Mouse (Mus musculus): ENCODE data around the gene Tlx1. TPM values are rescaled to one million over a fixed set of nuclear protein-coding genes. Genes with fewer than 3 reads are reported as not detected.

Gene Tlx1
- polyA plus RNA-seq, 1 experiment from 2014 or later = 3.1 TPM

- H3K27ac ChIP-seq (replicated peaks) = no peak overlapping the region
- H3K4me1 ChIP-seq = peaks cover 10% of the 10 kb centered on the region
- peak; percentile 41 for DNase-seq (ENCODE audit: low spot score)
- no peaks in the 10 kb centered on the region for H3K9me3 ChIP-seq
- peak overlapping the region; percentile 21; the same call in 1 of the 2 replicates for H3K4me3 ChIP-seq
- whole genome bisulfite sequencing = under 1% methylated on average over 5 of the region's 5 CpGs
- peaks cover 100% of the 10 kb centered on the region for H3K27me3 ChIP-seq (replicated peaks; ENCODE audit: low read depth, poor library complexity, severe bottlenecking)
- no peaks in the 10 kb centered on the region for H3K36me3 ChIP-seq (replicated peaks)
Measured at GRCm38 (mm10) chr19:45160523-45160922, 10.0 kb downstream of the Tlx1 start.

GRCm38 (mm10) chr19:45161093-45161492 is 10.6 kb downstream of the Tlx1 start:
- peak; percentile 81 for DNase-seq (ENCODE audit: low spot score)
- H3K4me1 ChIP-seq = peaks cover 6% of the 10 kb centered on the region; the same call in 1 of the 2 replicates
- WGBS = 2% methylated on average over 12 of the region's 12 CpGs
- H3K4me3 ChIP-seq = peak overlapping the region; percentile 21; the same call in 1 of the 2 replicates
- H3K9me3 ChIP-seq = no peaks in the 10 kb centered on the region
- no peaks in the 10 kb centered on the region for H3K36me3 ChIP-seq (replicated peaks)
- no peak overlapping the region for H3K27ac ChIP-seq (replicated peaks)
- peaks cover 100% of the 10 kb centered on the region for H3K27me3 ChIP-seq (replicated peaks; ENCODE audit: low read depth, poor library complexity, severe bottlenecking)

DNA sequence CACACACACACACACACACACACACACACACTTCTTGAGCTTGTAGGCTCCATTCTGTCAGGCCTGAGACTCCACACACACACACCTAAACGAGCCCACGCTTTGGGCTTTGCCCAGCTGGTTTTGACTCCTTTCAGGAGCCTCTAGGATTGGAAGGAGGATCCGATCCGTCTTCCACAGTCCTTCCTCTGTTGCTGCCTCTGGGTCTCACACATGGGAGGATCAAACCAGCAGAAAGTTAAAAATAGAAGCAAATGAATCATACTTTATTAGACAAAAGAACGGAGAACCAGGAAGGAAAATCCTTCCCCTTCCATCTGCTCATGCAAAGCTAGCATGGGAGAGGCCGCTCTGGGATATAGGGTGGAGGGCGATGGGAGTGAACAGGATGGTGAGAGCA is 11.7 kb downstream of the Tlx1 start:
- no peaks in the 10 kb centered on the region for H3K9me3 ChIP-seq
- peaks cover 6% of the 10 kb centered on the region; the same call in 1 of the 2 replicates for H3K4me1 ChIP-seq
- 50% methylated on average over 7 of the region's 7 CpGs for WGBS
- no peak overlapping the region for H3K4me3 ChIP-seq
- no peaks in the 10 kb centered on the region for H3K36me3 ChIP-seq (replicated peaks)
- H3K27ac ChIP-seq (replicated peaks) = no peak overlapping the region
- DNase-seq (ENCODE audit: low spot score) = no peak
- H3K27me3 ChIP-seq (replicated peaks; ENCODE audit: low read depth, poor library complexity, severe bottlenecking) = peaks cover 100% of the 10 kb centered on the region

DNA sequence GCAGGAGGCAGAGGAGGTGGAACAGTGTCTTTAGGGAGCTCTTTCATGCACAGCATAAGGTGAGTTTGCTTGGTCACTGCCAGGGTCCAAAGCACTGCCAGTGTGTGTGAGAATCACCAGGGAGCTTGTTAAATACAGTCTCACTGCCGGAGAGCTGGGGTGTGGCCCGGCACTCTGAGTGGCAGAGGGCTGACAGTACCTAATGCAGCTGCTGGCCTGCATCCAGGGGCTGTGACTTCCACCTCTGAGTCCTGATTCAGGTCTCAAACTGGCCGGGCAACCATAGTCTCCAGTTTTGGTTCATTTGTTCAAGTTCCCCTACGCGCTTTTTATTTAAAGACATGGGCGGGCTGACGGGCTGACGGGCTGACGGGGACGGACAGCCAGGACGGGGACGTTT is 12.4 kb downstream of the Tlx1 start:
- Histone ChIP-seq H3K27ac (replicated peaks) (no peak overlapping the region), H3K9me3 (no peaks in the 10 kb centered on the region), H3K27me3 (replicated peaks; ENCODE audit: low read depth, poor library complexity, severe bottlenecking) (peaks cover 100% of the 10 kb centered on the region), H3K4me1 (peaks cover 6% of the 10 kb centered on the region; the same call in 1 of the 2 replicates), H3K36me3 (replicated peaks) (no peaks in the 10 kb centered on the region), H3K4me3 (no peak overlapping the region)
- WGBS = 6% methylated on average over 12 of the region's 12 CpGs
- peak; percentile 15 for DNase-seq (ENCODE audit: low spot score)

- WGBS = 78% methylated on average over 7 of the region's 7 CpGs
- peaks cover 89% of the 10 kb centered on the region for H3K27me3 ChIP-seq (replicated peaks; ENCODE audit: low read depth, poor library complexity, severe bottlenecking)
- H3K27ac ChIP-seq (replicated peaks) = no peak overlapping the region
- H3K9me3 ChIP-seq = no peaks in the 10 kb centered on the region
- H3K36me3 ChIP-seq (replicated peaks) = no peaks in the 10 kb centered on the region
- H3K4me3 ChIP-seq = no peak overlapping the region
- H3K4me1 ChIP-seq = no peaks in the 10 kb centered on the region
- DNase-seq (ENCODE audit: low spot score) = no peak
Measured at GRCm38 (mm10) chr19:45170451-45170850, 20.0 kb downstream of the Tlx1 start.

DNA sequence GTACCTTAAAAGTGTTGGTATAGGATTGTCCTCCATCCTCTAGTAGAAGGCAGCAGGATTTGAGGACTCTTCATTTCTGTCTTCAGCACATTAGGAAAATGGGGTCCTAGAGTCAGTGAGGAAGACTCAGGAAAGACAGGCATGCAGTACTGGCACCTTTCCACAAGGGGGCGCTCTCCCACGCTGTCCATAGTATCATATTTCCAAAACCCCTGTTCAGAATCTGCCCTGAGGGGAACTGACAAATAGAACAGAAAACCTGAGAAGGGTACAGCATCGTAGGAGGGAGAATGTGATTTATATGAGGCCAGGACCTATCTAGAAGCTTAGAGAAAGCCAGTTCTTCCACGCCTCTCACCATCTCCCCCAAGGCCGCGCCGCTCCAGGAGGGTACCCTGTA is 24.3 kb downstream of the Tlx1 start:
- Histone ChIP-seq H3K27me3 (replicated peaks; ENCODE audit: low read depth, poor library complexity, severe bottlenecking) (peaks cover 55% of the 10 kb centered on the region), H3K36me3 (replicated peaks) (no peaks in the 10 kb centered on the region), H3K9me3 (no peaks in the 10 kb centered on the region), H3K27ac (replicated peaks) (no peak overlapping the region), H3K4me1 (peaks cover 5% of the 10 kb centered on the region; the same call in 1 of the 2 replicates), H3K4me3 (no peak overlapping the region)
- peak; percentile 57 for DNase-seq (ENCODE audit: low spot score)
- 60% methylated on average over 7 of the region's 7 CpGs for WGBS

DNA sequence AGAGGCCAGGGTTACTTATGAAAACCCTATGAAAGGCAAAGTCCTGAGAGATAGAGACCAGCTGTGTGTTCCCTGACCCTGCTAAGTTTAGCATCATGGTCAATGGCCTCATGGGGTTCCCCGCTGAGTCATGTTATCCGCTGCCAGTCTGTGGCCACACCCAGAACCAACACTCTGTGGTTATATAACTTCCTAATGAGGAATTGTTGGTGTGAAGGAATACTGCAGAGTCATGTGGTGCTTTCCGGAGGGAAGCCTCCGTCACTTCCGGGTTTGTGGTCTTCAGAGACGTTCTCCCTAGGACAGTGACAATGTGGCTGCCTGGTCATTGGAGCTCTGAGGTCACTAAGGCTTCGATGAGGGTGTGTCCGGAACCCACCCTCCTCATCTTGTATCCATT is 25.8 kb downstream of the Tlx1 start:
- DNase-seq (ENCODE audit: low spot score) = no peak
- 76% methylated on average over 8 of the region's 8 CpGs for WGBS
- H3K9me3 ChIP-seq = no peaks in the 10 kb centered on the region
- H3K4me3 ChIP-seq = no peak overlapping the region
- peaks cover 5% of the 10 kb centered on the region; the same call in 1 of the 2 replicates for H3K4me1 ChIP-seq
- H3K36me3 ChIP-seq (replicated peaks) = no peaks in the 10 kb centered on the region
- no peak overlapping the region for H3K27ac ChIP-seq (replicated peaks)
- H3K27me3 ChIP-seq (replicated peaks; ENCODE audit: low read depth, poor library complexity, severe bottlenecking) = peaks cover 43% of the 10 kb centered on the region

DNA sequence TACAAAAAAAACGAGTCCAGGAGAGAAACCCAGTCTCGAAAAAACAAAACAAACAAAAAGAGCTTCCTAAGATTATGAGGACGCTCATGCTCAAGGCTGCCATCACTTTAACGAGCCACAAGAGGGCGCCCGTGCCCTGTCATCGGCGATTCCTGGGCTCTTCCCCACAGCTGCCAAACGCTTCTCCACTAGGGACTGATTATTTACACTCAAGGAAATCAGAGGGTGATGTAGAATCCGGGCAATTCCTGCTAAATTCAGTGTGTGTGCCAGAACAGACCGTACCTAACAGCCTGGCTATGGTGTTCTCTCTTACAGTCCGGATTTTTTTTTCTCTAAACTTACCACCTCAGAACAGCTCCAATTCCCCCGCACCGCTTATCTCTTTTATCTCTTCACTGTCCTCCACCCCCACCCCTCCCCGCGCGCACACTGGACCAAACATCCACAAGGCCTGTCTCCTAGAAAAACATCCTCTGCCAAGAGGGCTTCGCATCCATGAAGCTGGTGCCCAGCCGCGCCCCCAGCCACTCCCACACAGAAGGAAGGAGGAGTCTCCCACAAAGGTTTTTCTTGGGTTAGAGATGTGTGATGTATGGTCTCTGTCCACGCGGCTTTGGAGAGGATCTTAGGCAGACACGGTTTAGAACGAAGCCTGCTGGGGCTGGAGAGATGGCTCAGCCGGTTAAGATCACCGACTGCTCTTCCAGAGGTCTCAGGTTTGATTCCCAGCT is 26.7 kb downstream of the Tlx1 start:
- 21% methylated on average over 26 of the region's 26 CpGs for WGBS
- no peaks in the 10 kb centered on the region for H3K9me3 ChIP-seq
- H3K27ac ChIP-seq (replicated peaks) = no peak overlapping the region
- peaks cover 36% of the 10 kb centered on the region for H3K27me3 ChIP-seq (replicated peaks; ENCODE audit: low read depth, poor library complexity, severe bottlenecking)
- DNase-seq (ENCODE audit: low spot score) = peak; percentile 77
- peaks cover 5% of the 10 kb centered on the region; the same call in 1 of the 2 replicates for H3K4me1 ChIP-seq
- H3K4me3 ChIP-seq = 0 out of 2 replicates have a peak overlapping the region, but pooled peaks have one; percentile 8
- no peaks in the 10 kb centered on the region for H3K36me3 ChIP-seq (replicated peaks)

- DNase-seq (ENCODE audit: low spot score) = no peak
- WGBS = 81% methylated on average over 4 of the region's 4 CpGs
- H3K4me3 ChIP-seq = no peak overlapping the region
Measured at GRCm38 (mm10) chr19:45179451-45179850, 29.0 kb downstream of the Tlx1 start.

DNA sequence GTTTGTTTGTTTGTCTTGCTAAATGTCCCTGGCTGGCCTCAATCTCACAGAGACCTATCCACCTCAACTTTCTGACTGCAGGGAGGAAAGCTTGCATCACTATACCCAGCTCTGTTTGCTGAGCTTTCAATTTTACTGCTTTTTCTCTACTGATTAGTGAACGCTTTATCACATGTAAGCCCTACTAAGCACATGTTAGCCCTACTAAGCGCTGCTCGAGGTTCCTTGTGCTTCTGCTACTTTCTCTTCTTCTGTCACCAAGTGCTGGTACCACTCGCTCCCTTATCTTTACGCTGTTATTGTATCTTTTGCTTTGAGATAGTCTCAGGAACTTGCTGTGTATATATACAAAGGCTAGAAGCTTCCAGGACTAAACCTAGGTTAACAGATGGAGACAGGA is 30.0 kb downstream of the Tlx1 start:
- peaks cover 5% of the 10 kb centered on the region; the same call in 1 of the 2 replicates for H3K4me1 ChIP-seq
- no peak for DNase-seq (ENCODE audit: low spot score)
- peaks cover 10% of the 10 kb centered on the region for H3K27me3 ChIP-seq (replicated peaks; ENCODE audit: low read depth, poor library complexity, severe bottlenecking)
- WGBS = 90% methylated on average over 5 of the region's 5 CpGs
- no peak overlapping the region for H3K4me3 ChIP-seq
- no peak overlapping the region for H3K27ac ChIP-seq (replicated peaks)
- H3K9me3 ChIP-seq = no peaks in the 10 kb centered on the region
- no peaks in the 10 kb centered on the region for H3K36me3 ChIP-seq (replicated peaks)

More at GRCm38 (mm10) chr19:45179451-45179850, 29.0 kb downstream of the Tlx1 start:
- Histone ChIP-seq H3K27ac (replicated peaks) (no peak overlapping the region), H3K27me3 (replicated peaks; ENCODE audit: low read depth, poor library complexity, severe bottlenecking) (peaks cover 16% of the 10 kb centered on the region), H3K9me3 (no peaks in the 10 kb centered on the region), H3K4me1 (peaks cover 5% of the 10 kb centered on the region; the same call in 1 of the 2 replicates), H3K36me3 (replicated peaks) (no peaks in the 10 kb centered on the region)

DNA sequence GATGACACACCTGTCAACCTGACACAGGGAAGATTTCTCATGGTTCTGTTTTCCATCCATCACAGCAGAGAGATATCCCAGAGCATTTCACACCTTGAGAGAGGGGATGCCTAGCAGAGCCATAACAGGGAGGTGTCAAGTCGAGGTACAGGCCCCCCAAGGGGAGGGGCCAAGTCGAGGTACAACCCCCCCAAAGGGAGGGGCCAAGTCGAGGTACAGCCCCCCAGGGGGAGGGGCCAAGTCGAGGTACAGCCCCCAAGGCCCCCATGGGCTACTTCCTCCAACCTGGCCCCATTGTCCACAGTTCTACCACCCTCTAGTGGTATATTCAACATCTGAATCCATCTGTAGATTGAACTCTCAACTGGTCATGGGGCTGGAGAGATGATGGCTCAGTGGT is 44.2 kb downstream of the Tlx1 start:
- Histone ChIP-seq H3K4me3 (no peak overlapping the region), H3K4me1 (no peaks in the 10 kb centered on the region), H3K27ac (replicated peaks) (no peak overlapping the region), H3K36me3 (replicated peaks) (no peaks in the 10 kb centered on the region), H3K27me3 (replicated peaks; ENCODE audit: low read depth, poor library complexity, severe bottlenecking) (no peaks in the 10 kb centered on the region), H3K9me3 (peaks cover 20% of the 10 kb centered on the region)
- no peak for DNase-seq (ENCODE audit: low spot score)
- WGBS = 49% methylated on average over 4 of the region's 4 CpGs

GRCm38 (mm10) chr19:45196967-45197366 is 46.5 kb downstream of the Tlx1 start:
- WGBS = 93% methylated on average over 8 of the region's 8 CpGs
- no peaks in the 10 kb centered on the region for H3K36me3 ChIP-seq (replicated peaks)

More at GRCm38 (mm10) chr19:45196967-45197366, 46.5 kb downstream of the Tlx1 start:
- no peak overlapping the region for H3K27ac ChIP-seq (replicated peaks)
- DNase-seq (ENCODE audit: low spot score) = no peak
- no peak overlapping the region for H3K4me3 ChIP-seq
- H3K4me1 ChIP-seq = no peaks in the 10 kb centered on the region
- no peaks in the 10 kb centered on the region for H3K27me3 ChIP-seq (replicated peaks; ENCODE audit: low read depth, poor library complexity, severe bottlenecking)
- H3K9me3 ChIP-seq = peaks cover 18% of the 10 kb centered on the region

Measured in embryonic facial prominence, embryonic 10.5 days (tissue).